Mouse (Mus musculus): ENCODE results near the gene Tnrc18. TPM values are rescaled to one million over a fixed set of nuclear protein-coding genes. Genes with fewer than 3 reads are reported as not detected.

Tnrc18 gene
- polyA plus RNA-seq, 1 experiment from 2014 or later: 61.2 TPM

DNA sequence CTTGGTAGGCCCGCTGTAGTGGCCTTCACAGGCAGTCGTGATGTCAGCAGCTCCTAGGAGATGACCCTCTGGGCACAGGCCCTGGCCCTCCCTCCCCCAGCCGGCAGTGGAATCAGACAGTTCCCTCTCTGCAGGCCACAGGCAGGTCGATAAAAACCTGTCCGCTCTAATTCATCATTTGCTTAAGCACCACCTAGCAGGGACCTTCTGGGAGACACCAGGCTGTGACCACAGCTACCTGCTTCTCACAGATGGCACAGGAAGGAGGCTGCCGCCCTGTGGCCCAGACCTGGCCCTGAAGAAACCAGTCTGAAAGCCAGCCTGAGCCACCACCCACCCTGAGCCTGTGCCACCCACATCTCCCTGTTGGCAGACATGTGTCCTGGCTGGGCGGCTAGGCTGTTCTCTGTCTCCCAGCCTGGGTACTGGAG is 139.3 kb downstream of the Tnrc18 start:
- Histone ChIP-seq H3K4me2 (no peak overlapping the region), H3K9me3 (peaks cover 2% of the 10 kb centered on the region; the same call in 1 of the 2 replicates), H3K4me1 (replicated peaks) (no peaks in the 10 kb centered on the region), H3K27ac (no peak overlapping the region), H3K36me3 (no peaks in the 10 kb centered on the region), H3K9ac (replicated peaks) (no peak overlapping the region), H3K4me3 (replicated peaks) (no peak overlapping the region), H3K27me3 (no peaks in the 10 kb centered on the region)
- WGBS: 69% methylated on average over 7 of the region's 7 CpGs
- no peak for ATAC-seq (ENCODE audit: insufficient number of reproducible peaks, insufficient read depth, low FRiP score, low TSS enrichment, low read depth)

Other genes with a start within 250 kb of the Tnrc18 start
- 1.2 and 1.3 TPM in 2 replicates for gene Mmd2, start 208.9 kb downstream of the Tnrc18 start, polyA plus RNA-seq (2016; fragmentation: Nextera tagmentation; extraction: Ambion mirVana)
- gene Wipi2, start 190.0 kb downstream of the Tnrc18 start, polyA plus RNA-seq (2016; fragmentation: Nextera tagmentation; extraction: Ambion mirVana): 68.3 and 69.9 TPM in 2 replicates
- gene Slc29a4, start 125.2 kb downstream of the Tnrc18 start, polyA plus RNA-seq (2016; fragmentation: Nextera tagmentation; extraction: Ambion mirVana): 13.9 and 14.8 TPM in 2 replicates
- gene Fbxl18, start 77.8 kb upstream of the Tnrc18 start, polyA plus RNA-seq (2016; fragmentation: Nextera tagmentation; extraction: Ambion mirVana): 13.0 and 13.1 TPM in 2 replicates
- 12,553 and 13,538 TPM in 2 replicates for gene Actb, start 89.1 kb upstream of the Tnrc18 start, polyA plus RNA-seq (2016; fragmentation: Nextera tagmentation; extraction: Ambion mirVana)
- 576 and 587 TPM in 2 replicates for gene Fscn1, start 142.7 kb upstream of the Tnrc18 start, polyA plus RNA-seq (2016; fragmentation: Nextera tagmentation; extraction: Ambion mirVana)